Mouse (Mus musculus): ENCODE measurements around the gene Nptxr.

DNA sequence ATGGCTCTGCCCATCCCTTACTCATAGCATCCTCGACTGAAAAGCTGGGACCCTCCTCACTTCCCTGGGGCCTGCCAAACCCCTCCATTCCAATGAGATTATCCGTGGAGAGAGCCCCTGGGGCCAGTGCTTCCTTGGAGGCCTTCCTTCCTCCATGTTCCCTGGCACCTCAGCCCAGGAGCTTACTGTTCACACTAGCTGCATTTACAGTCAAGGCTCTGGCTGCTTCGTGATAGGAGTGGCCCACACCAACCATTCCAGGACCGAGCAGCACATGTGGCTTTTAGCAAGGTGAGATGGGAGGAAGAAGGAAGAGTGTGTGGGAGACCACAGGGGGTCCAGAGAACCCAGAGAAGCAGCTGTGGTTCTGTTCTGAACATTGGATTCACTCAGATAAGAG lies 50.7 kb downstream of the Nptxr start:
- TF ChIP-seq CTCF (IDR thresholded peaks at IDR 0.05; ENCODE audit: insufficient read depth, low read depth, low read length), result no peak
- no peak for TF ChIP-seq POLR2A (IDR thresholded peaks at IDR 0.05; ENCODE audit: insufficient read depth, low read depth, low read length)

All from olfactory bulb, adult 2 months (tissue).